In genomic region chr9:57744462-57745091, GRCm38 (mm10) we compare ENCODE assay signal across 9 mouse cellular contexts. TPM values are rescaled to one million over a fixed set of nuclear protein-coding genes. Genes with fewer than 3 reads are reported as not detected.
A peak's percentile ranks its signal among the peaks of the same experiment; 100 is the strongest.
DNase-seq lines count a peak whose midpoint lies in the region; ATAC-seq and TF ChIP-seq lines count a peak whose summit lies in the region.
"Had no signal": no experiment of that assay in that cellular context is flagged by ENCODE, and none has a peak within 500 bp of the region (broad histone marks: within the 10 kb centered on the region; RNA-seq: fewer than 3 reads in every experiment).

No protein-coding gene starts in this region.

- H3K9ac ChIP-seq in kidney, embryonic 14.5 days (ENCODE audit: low read depth, low read length) = no peak overlapping the region

- DNase-seq in kidney, adult 11 months = peak; percentile 37
- DNase-seq in ES-CJ7 (ENCODE audit: low read depth, low spot score) = peak; percentile 74
- peak; percentile 85 for DNase-seq in brain, embryonic 14.5 days (ENCODE audit: low read depth)
- peak; percentile 46 for DNase-seq in forelimb bud, embryonic 11.5 days (ENCODE audit: low read depth, low spot score)
- peak; percentile 54 for DNase-seq in lung, adult 2 months
- peak; percentile 59 for DNase-seq in thymus, postnatal 25 days
- DNase-seq in urinary bladder, postnatal 14 days (ENCODE audit: low spot score) = no peak

- H3K27ac ChIP-seq in kidney, embryonic 14.5 days (ENCODE audit: low read depth, low read length) = no peak overlapping the region

- H3K4me2 ChIP-seq in kidney, embryonic 14.5 days (replicated peaks; ENCODE audit: low read depth, low read length) = no peak overlapping the region

- TF ChIP-seq POLR2A in brain, embryonic 14.5 days (IDR thresholded peaks at IDR 0.05; ENCODE audit: borderline replicate concordance, extremely low read depth, insufficient read depth, insufficient read length, poor library complexity, severe bottlenecking) = no peak
- TF ChIP-seq POLR2A in lung, adult 2 months (IDR thresholded peaks at IDR 0.05; ENCODE audit: borderline replicate concordance, extremely low read depth, low read depth, low read length) = no peak

- H3K27me3 ChIP-seq in kidney, embryonic 14.5 days (ENCODE audit: control insufficient read depth, insufficient read depth, low read length) = no peaks in the 10 kb centered on the region

- whole genome bisulfite sequencing in kidney, embryonic 14.5 days = 74% methylated on average over 3 of the region's 3 CpGs
- 63% methylated on average over 3 of the region's 3 CpGs for WGBS in lung, adult 2 months

- peaks cover 77% of the 10 kb centered on the region for H3K36me3 ChIP-seq in kidney, embryonic 14.5 days (ENCODE audit: control insufficient read depth, insufficient read depth, low read length)

- TF ChIP-seq CTCF in brain, embryonic 14.5 days (IDR thresholded peaks at IDR 0.05; ENCODE audit: borderline replicate concordance, extremely low read depth, insufficient read depth, insufficient read length) = peak; percentile 77; the same call in 1 of the 2 replicates
- TF ChIP-seq CTCF in lung, adult 2 months (IDR thresholded peaks at IDR 0.05; ENCODE audit: insufficient read depth, low read length) = 0 out of 2 replicates have a peak, but pooled peaks have one; percentile 15

- H3K4me1 ChIP-seq in kidney, embryonic 14.5 days (ENCODE audit: control insufficient read depth, insufficient read depth, low read length) = no peaks in the 10 kb centered on the region
- peaks cover 2% of the 10 kb centered on the region; the same call in 1 of the 2 replicates for H3K4me1 ChIP-seq in lung, adult 2 months (ENCODE audit: control insufficient read depth, insufficient read depth, low read length)

- H3K9me3 ChIP-seq in kidney, embryonic 14.5 days (ENCODE audit: control insufficient read depth, low read length) = no peaks in the 10 kb centered on the region

- H3K4me3 ChIP-seq in kidney, embryonic 14.5 days (ENCODE audit: low read length) = no peak overlapping the region
- no peak overlapping the region for H3K4me3 ChIP-seq in lung, adult 2 months (replicated peaks; ENCODE audit: extremely low read depth, low read depth, low read length)

- ATAC-seq in kidney, embryonic 14.5 days (ENCODE audit: low FRiP score, low TSS enrichment) = no peak

RNA-seq across cellular contexts. Expression of gene Clk3, which starts 21.1 kb away (rescaled TPM):
- polyA plus RNA-seq in kidney, embryonic 14.5 days (2014; fragmentation: Nextera tagmentation; extraction: Ambion mirVana) = 61.0 and 69.3 TPM in 2 replicates
- polyA plus RNA-seq in brain, embryonic 14.5 days (2012; rRNA removed) = 153 and 188 TPM in 2 replicates
- 95.5 and 159 TPM in 2 replicates for polyA plus RNA-seq in lung, adult 2 months (2012; rRNA removed)

RNA-seq across cellular contexts. Expression of gene Edc3, which starts 36.2 kb away (rescaled TPM):
- 20.7 and 24.1 TPM in 2 replicates for polyA plus RNA-seq in kidney, embryonic 14.5 days (2014; fragmentation: Nextera tagmentation; extraction: Ambion mirVana)
- 24.1 and 27.0 TPM in 2 replicates for polyA plus RNA-seq in brain, embryonic 14.5 days (2012; rRNA removed)
- 17.6 and 19.4 TPM in 2 replicates for polyA plus RNA-seq in lung, adult 2 months (2012; rRNA removed)

RNA-seq across cellular contexts. Expression of gene Cyp1a1, which starts 56.8 kb away (rescaled TPM):
- polyA plus RNA-seq in kidney, embryonic 14.5 days (2014; fragmentation: Nextera tagmentation; extraction: Ambion mirVana) = 0.08 and 0.11 TPM in 2 replicates
- 0.13 and 0.14 TPM in 2 replicates for polyA plus RNA-seq in brain, embryonic 14.5 days (2012; rRNA removed)
- 28.8 and 37.7 TPM in 2 replicates for polyA plus RNA-seq in lung, adult 2 months (2012; rRNA removed)
- polyA plus RNA-seq: lung, embryonic 16.5 days had no signal

Comparison
In these comparisons a context has a peak if more than half of its experiments do, and no peak if none do; other contexts are left out.
1. RNA of gene Cyp1a1, which starts 56.8 kb away (polyA plus RNA-seq): 28.8 to 37.7 TPM in lung, adult 2 months; 0.13 to 0.14 TPM in brain, embryonic 14.5 days and 0.08 to 0.11 TPM in kidney, embryonic 14.5 days; every median in the first group is over 10 times any median in the second.